Mouse (Mus musculus): ENCODE measurements around the gene Sebox. TPM values are rescaled to one million over a fixed set of nuclear protein-coding genes. Genes with fewer than 3 reads are reported as not detected.
A peak's percentile ranks its signal among the peaks of the same experiment; 100 is the strongest.

The Sebox gene
- total and polyA plus RNA-seq, 3 experiments = not detected

- peaks cover 8% of the 10 kb centered on the region for H3K9me3 ChIP-seq (replicated peaks; ENCODE audit: low read length)
- in situ Hi-C loops (cut with MboI; ENCODE audit: low pct_ligation_motif_present, low pct_unique_long_range_greater_than_20kb, low sequenced_read_pairs) = no loop called here
- no peak for DNase-seq (ENCODE audit: extremely low read depth)
- peaks cover 0 to 1% of the 10 kb centered on the region in 2 experiments for H3K36me3 ChIP-seq (replicated peaks in 1 of 2; ENCODE audit: control insufficient read depth in 1 of 2, insufficient read depth in 1 of 2, low read length in 1 of 2)
- peak; percentile 35; the same call in 1 of the 2 replicates for TF ChIP-seq ELF1 (IDR thresholded peaks at IDR 0.05; ENCODE audit: low read depth, low read length)
- no peak for TF ChIP-seq HCFC1 (IDR thresholded peaks at IDR 0.05; ENCODE audit: low read depth, low read length)
- TF ChIP-seq MYC (IDR thresholded peaks at IDR 0.05; ENCODE audit: low read depth, low read length) = no peak
- peak overlapping the region; percentile 67 to 85 (median 84) for H3K4me3 ChIP-seq (replicated peaks in 1 of 3; ENCODE audit: low read depth in 2 of 3, low read length in 2 of 3, poor library complexity in 1 of 3)
- no peaks in the 10 kb centered on the region for H3K79me2 ChIP-seq (replicated peaks; ENCODE audit: control insufficient read depth, extremely low read depth, insufficient read depth, poor library complexity, severe bottlenecking)
- H3K9ac ChIP-seq (ENCODE audit: insufficient read depth, low read depth) = peak overlapping the region; percentile 89; the same call in 1 of the 2 replicates
- dilution Hi-C loops (cut with MboI; ENCODE audit: extremely low pct_ligation_motif_present, extremely low pct_unique_long_range_greater_than_20kb, low sequenced_read_pairs) = no loop called here
- peak overlapping the region; percentile 24 for H3K4me2 ChIP-seq (ENCODE audit: insufficient read depth, low read depth, poor library complexity, severe bottlenecking)
- H3K27me3 ChIP-seq (replicated peaks) = peaks cover 2% of the 10 kb centered on the region
- peaks cover 7 to 14% of the 10 kb centered on the region in 2 experiments for H3K4me1 ChIP-seq (ENCODE audit: control insufficient read depth in 1 of 2, insufficient read depth in 2 of 2)
- H3K27ac ChIP-seq (ENCODE audit: insufficient read depth, low read depth) = no peak overlapping the region
Observed at GRCm38 (mm10) chr11:78466242-78466912, 36.9 kb upstream of the Sebox start.

GRCm38 (mm10) chr11:78467515-78467914 is 35.7 kb upstream of the Sebox start:
- no peak overlapping the region for H3K9ac ChIP-seq (ENCODE audit: insufficient read depth, low read depth)
- H3K4me1 ChIP-seq (ENCODE audit: control insufficient read depth in 1 of 2, insufficient read depth in 2 of 2) = peaks cover 7 to 14% of the 10 kb centered on the region in 2 experiments
- peaks cover 0 to 2% of the 10 kb centered on the region in 2 experiments for H3K36me3 ChIP-seq (replicated peaks in 1 of 2; ENCODE audit: control insufficient read depth in 1 of 2, insufficient read depth in 1 of 2, low read length in 1 of 2)
- no peak overlapping the region for H3K27ac ChIP-seq (ENCODE audit: insufficient read depth, low read depth)
- peaks cover 2% of the 10 kb centered on the region for H3K27me3 ChIP-seq (replicated peaks)
- TF ChIP-seq ZMIZ1 (IDR thresholded peaks at IDR 0.05; ENCODE audit: low read depth, low read length) (no peak), ZC3H11A (IDR thresholded peaks at IDR 0.05; ENCODE audit: low read depth, low read length) (no peak), NRF1 (IDR thresholded peaks at IDR 0.05; ENCODE audit: low read depth, low read length) (no peak), BHLHE40 (IDR thresholded peaks at IDR 0.05; ENCODE audit: low read depth, low read length) (no peak), GABPA (IDR thresholded peaks at IDR 0.05; ENCODE audit: insufficient replicate concordance, low read depth, low read length) (no peak), JUND (conservative IDR thresholded peaks at IDR 0.05; ENCODE audit: low read depth, low read length) (no peak), SMC3 (IDR thresholded peaks at IDR 0.05; ENCODE audit: low read depth, low read length) (no peak), NELFE (IDR thresholded peaks at IDR 0.05; ENCODE audit: low read depth, low read length) (no peak), USF2 (conservative IDR thresholded peaks at IDR 0.05; ENCODE audit: low read depth, low read length) (no peak)
- in situ Hi-C loops (cut with MboI; ENCODE audit: low pct_ligation_motif_present, low pct_unique_long_range_greater_than_20kb, low sequenced_read_pairs) = no loop called here
- no peaks in the 10 kb centered on the region for H3K9me3 ChIP-seq (replicated peaks; ENCODE audit: low read length)
- no peak overlapping the region for H3K4me2 ChIP-seq (ENCODE audit: insufficient read depth, low read depth, poor library complexity, severe bottlenecking)
- dilution Hi-C loops (cut with MboI; ENCODE audit: extremely low pct_ligation_motif_present, extremely low pct_unique_long_range_greater_than_20kb, low sequenced_read_pairs) = no loop called here
- no peak for DNase-seq (ENCODE audit: extremely low read depth)
- no peak overlapping the region for H3K4me3 ChIP-seq (replicated peaks in 1 of 3; ENCODE audit: low read depth in 2 of 3, low read length in 2 of 3, poor library complexity in 1 of 3)
- H3K79me2 ChIP-seq (replicated peaks; ENCODE audit: control insufficient read depth, extremely low read depth, insufficient read depth, poor library complexity, severe bottlenecking) = no peaks in the 10 kb centered on the region

GRCm38 (mm10) chr11:78467932-78468331 is 35.3 kb upstream of the Sebox start:
- Histone ChIP-seq H3K9me3 (replicated peaks; ENCODE audit: low read length) (no peaks in the 10 kb centered on the region), H3K9ac (ENCODE audit: insufficient read depth, low read depth) (no peak overlapping the region), H3K4me2 (ENCODE audit: insufficient read depth, low read depth, poor library complexity, severe bottlenecking) (no peak overlapping the region), H3K4me3 (replicated peaks in 1 of 3; ENCODE audit: low read depth in 2 of 3, low read length in 2 of 3, poor library complexity in 1 of 3) (no peak overlapping the region), H3K4me1 (ENCODE audit: control insufficient read depth in 1 of 2, insufficient read depth in 2 of 2) (peaks cover 7 to 14% of the 10 kb centered on the region in 2 experiments), H3K79me2 (replicated peaks; ENCODE audit: control insufficient read depth, extremely low read depth, insufficient read depth, poor library complexity, severe bottlenecking) (no peaks in the 10 kb centered on the region), H3K27me3 (replicated peaks) (peaks cover 2% of the 10 kb centered on the region), H3K36me3 (replicated peaks in 1 of 2; ENCODE audit: control insufficient read depth in 1 of 2, insufficient read depth in 1 of 2, low read length in 1 of 2) (peaks cover 0 to 2% of the 10 kb centered on the region in 2 experiments), H3K27ac (ENCODE audit: insufficient read depth, low read depth) (no peak overlapping the region)
- in situ Hi-C loops (cut with MboI; ENCODE audit: low pct_ligation_motif_present, low pct_unique_long_range_greater_than_20kb, low sequenced_read_pairs) (no loop called here), dilution Hi-C loops (cut with MboI; ENCODE audit: extremely low pct_ligation_motif_present, extremely low pct_unique_long_range_greater_than_20kb, low sequenced_read_pairs) (no loop called here)
- no peak for DNase-seq (ENCODE audit: extremely low read depth)
- TF ChIP-seq CHD2 (IDR thresholded peaks at IDR 0.05; ENCODE audit: low read length) (no peak), BHLHE40 (IDR thresholded peaks at IDR 0.05; ENCODE audit: low read depth, low read length) (no peak), CTCF (conservative IDR thresholded peaks at IDR 0.05 in 1 of 2, IDR thresholded peaks at IDR 0.05 in 1 of 2; ENCODE audit: low read depth in 2 of 2, low read length in 2 of 2) (no peak), UBTF (IDR thresholded peaks at IDR 0.05; ENCODE audit: low read depth, low read length) (no peak), MXI1 (IDR thresholded peaks at IDR 0.05; ENCODE audit: low read depth, low read length) (no peak), USF1 (IDR thresholded peaks at IDR 0.05; ENCODE audit: low read depth, low read length) (no peak), PAX5 (IDR thresholded peaks at IDR 0.05; ENCODE audit: low read length) (no peak), JUND (conservative IDR thresholded peaks at IDR 0.05; ENCODE audit: low read depth, low read length) (no peak), SMC3 (IDR thresholded peaks at IDR 0.05; ENCODE audit: low read depth, low read length) (no peak), USF2 (conservative IDR thresholded peaks at IDR 0.05; ENCODE audit: low read depth, low read length) (no peak)

Measured in CH12.LX (cell line).